Mouse (Mus musculus) T-helper 17 cell (primary cell): ENCODE results near the gene Xpo4.
"Not testable (repeated sequence)": the region's sequence is repeated elsewhere in the genome, so short reads cannot be mapped to it uniquely, and the experiment has no call there.

Experiments used
- in situ Hi-C, 2 experiments: fragments of 300-600 bp; cut with MboI, MseI; formaldehyde crosslinking; loops; 1 replicate in 1 of 2; 2 replicates in 1 of 2; pipeline ENCODE4 v1.15.1; 2025; ENCODE audit warnings: high pct_unique_total_duplicates in 2 of 2

Xpo4 gene

GRCm38 (mm10) chr14:57686647-57687046 is 21.4 kb upstream of the Xpo4 start:
- in situ Hi-C loops, result loop anchor here in 1 of 2 experiments (25.0 kb wide), 1 partner anchor 1426 kb away; no protein-coding TSS in a partner anchor

DNA sequence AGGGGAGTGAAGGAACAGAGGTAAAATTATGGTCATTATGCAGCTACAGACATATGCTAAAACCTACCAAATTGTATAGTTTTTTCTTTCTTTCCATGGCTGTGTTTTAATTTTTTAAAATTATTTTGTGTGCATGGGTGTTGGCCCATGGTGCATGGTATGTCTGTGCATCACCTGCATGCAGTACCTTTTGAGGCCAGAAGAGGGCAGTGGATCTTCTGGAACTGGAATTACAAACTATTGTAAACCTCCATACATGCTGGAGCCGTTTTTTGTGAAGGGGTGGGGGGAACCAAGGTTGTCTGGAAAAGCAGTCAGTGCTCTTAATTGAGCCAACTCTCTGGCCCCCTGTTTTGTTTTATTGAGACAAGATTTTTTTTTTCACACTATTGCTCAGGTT is 19.3 kb upstream of the Xpo4 start:
- in situ Hi-C loops, result loop anchor here in 1 of 2 experiments (25.0 kb wide), 1 partner anchor 1428 kb away; no protein-coding TSS in a partner anchor

DNA sequence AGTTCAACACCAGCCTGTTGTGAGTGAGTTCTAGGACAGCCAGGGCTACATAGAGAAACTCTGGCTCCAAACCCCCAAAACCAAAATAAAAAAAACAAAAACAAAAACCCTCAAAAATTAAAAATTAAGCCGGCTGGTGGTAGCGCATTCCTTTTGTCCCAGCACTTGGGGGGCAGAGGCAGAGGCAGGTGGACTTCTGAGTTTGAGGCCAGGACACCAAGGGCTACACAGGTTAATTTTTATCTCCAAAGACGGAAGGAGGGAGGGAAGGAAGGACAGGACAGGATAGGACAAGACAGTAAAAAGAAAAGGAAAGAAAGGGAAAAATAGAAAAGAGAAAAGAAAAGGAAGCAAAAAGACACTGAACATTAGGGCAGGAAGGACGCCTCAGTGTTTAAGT is 17.5 kb upstream of the Xpo4 start:
- in situ Hi-C loops, result loop anchor here in 1 of 2 experiments (25.0 kb wide), 1 partner anchor 1430 kb away; no protein-coding TSS in a partner anchor

DNA sequence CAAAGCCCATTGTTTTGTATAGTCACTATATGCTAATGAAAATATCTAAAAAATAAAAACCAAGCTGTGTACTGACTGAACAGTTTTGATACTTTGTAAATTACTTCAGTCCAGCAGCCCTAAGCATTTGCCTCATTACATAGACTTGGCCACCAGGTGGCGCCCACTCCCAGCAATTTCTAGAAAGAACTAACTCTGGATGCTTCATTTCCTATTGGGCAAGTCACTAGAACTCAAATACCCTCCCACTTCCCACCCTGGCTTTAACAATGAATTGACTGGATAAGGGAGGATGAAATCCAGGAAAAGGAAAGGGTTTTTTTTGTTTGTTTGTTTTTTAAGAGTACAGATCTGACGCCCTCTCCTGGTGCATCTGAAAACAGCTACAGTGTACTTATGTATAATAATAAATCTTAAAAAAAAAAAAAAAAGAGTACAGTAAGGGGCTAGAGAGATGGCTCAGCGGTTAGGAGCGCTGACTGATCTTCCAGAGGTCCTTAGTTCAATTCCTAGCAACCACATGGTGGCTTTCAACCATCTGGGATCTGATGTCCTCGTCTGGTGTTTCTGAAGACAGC is 14.8 kb upstream of the Xpo4 start:
- in situ Hi-C loops, result loop anchor here (5.0 to 25.0 kb wide), 3 partner anchors 232 to 1432 kb away; no protein-coding TSS in a partner anchor

- in situ Hi-C loops, result loop anchor here (5.0 to 25.0 kb wide), 3 partner anchors 233 to 1433 kb away; no protein-coding TSS in a partner anchor
These were observed 14.3 kb upstream of the Xpo4 start for GRCm38 (mm10) chr14:57679523-57679922.

- in situ Hi-C loops, result loop anchor here (5.0 to 25.0 kb wide), 3 partner anchors 237 to 1437 kb away; no protein-coding TSS in a partner anchor
These were observed 10.3 kb upstream of the Xpo4 start for GRCm38 (mm10) chr14:57675481-57675880.

GRCm38 (mm10) chr14:57665628-57665950 is 359 bp upstream of the Xpo4 start:
- in situ Hi-C loops, result no loop called here

- in situ Hi-C loops, result no loop called here
These were observed 864 bp downstream of the Xpo4 start for GRCm38 (mm10) chr14:57664311-57664821.

DNA sequence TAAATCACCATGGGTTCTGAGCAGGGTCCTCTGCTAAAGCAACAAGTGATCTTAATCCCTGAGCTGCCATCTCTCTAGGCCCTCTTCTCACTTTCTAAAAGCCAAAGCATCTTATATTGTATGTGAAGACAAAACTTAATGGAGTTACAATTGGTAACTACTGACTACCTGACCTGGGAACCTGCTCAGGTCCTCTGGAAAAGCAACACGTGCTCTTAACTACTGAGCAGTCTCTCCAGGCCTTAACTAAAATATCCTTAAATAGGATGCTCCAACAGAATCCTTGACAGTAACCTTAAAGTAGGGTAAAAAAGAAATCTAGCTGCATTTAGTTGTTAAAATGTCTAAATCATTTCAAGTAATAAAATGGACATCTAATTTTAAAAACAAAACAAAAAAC is 1.6 kb downstream of the Xpo4 start:
- in situ Hi-C loops, result no loop called here

GRCm38 (mm10) chr14:57658301-57658700 is 6.9 kb downstream of the Xpo4 start:
- in situ Hi-C loops, result no loop called here

- in situ Hi-C loops, result no loop called here
These were observed 7.7 kb downstream of the Xpo4 start for GRCm38 (mm10) chr14:57657500-57657899.

GRCm38 (mm10) chr14:57656519-57656918 is 8.7 kb downstream of the Xpo4 start:
- in situ Hi-C loops, result not testable (repeated sequence)

GRCm38 (mm10) chr14:57649501-57649900 is 15.7 kb downstream of the Xpo4 start:
- in situ Hi-C loops, result no loop called here

- in situ Hi-C loops, result no loop called here
These were observed 19.1 kb downstream of the Xpo4 start for GRCm38 (mm10) chr14:57646155-57646554.

DNA sequence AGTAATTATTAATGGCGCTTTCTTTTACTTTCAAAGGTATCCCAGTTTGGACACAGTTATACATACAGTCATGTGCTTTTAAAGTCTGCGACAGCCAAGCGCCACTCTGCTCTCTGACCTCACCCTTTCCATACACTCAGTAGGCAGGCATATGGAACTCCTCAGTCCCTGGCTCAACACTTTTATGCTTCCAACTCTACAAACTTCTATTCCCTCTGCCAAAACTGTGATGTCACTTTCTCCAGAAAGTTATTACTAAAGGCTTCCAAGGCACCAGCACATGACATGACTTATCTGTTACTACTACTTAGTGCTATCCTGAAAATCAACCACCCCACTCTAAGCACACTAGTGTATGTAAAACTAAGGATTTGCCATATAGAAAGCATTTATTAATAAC is 26.1 kb downstream of the Xpo4 start:
- in situ Hi-C loops, result no loop called here

GRCm38 (mm10) chr14:57634141-57634540 is 31.1 kb downstream of the Xpo4 start:
- in situ Hi-C loops, result no loop called here

DNA sequence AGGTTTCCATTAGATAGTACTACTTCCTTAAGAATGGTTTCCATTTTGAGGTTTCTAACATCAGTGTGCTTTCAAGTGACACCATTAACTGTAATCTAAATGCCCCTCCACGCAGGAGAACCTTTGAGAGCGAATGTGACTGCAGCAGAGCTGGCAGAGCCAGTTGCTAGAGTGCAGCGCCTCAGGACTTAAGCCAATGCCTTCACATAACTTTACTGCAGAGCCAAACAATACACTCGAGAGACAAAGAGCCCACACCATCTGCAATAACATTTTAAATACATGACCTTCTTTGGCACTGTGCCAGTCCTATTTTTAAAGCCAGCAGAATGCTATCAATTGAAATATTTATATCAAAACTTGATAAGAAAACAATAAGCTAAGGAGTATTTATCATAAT is 35.6 kb downstream of the Xpo4 start:
- in situ Hi-C loops, result no loop called here

GRCm38 (mm10) chr14:57622934-57623333 is 42.3 kb downstream of the Xpo4 start:
- in situ Hi-C loops, result no loop called here

- in situ Hi-C loops, result no loop called here
These were observed 43.5 kb downstream of the Xpo4 start for GRCm38 (mm10) chr14:57621699-57622098.

- in situ Hi-C loops, result no loop called here
These were observed 44.5 kb downstream of the Xpo4 start for GRCm38 (mm10) chr14:57620598-57621236.

- in situ Hi-C loops, result no loop called here
These were observed 45.7 kb downstream of the Xpo4 start for GRCm38 (mm10) chr14:57619487-57619886.

DNA sequence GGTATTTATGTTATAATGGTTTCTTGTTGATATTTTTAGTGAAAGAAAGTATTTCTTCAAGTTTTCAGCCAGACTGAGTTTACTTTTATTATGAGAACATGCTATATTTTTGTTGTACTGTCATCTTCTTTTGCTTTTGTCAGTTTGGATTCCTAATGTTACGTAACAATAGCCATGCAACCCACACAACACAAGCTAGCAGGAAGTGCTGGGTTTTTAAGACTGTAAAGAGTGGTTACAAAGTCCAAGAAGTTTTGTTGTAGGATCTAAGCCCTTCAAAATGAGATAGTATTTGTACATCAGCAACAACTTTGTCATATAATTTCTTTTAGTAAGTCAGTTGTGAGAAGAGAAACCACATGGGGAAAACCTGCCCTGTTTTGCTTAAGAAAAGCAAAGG is 47.6 kb downstream of the Xpo4 start:
- in situ Hi-C loops, result no loop called here

DNA sequence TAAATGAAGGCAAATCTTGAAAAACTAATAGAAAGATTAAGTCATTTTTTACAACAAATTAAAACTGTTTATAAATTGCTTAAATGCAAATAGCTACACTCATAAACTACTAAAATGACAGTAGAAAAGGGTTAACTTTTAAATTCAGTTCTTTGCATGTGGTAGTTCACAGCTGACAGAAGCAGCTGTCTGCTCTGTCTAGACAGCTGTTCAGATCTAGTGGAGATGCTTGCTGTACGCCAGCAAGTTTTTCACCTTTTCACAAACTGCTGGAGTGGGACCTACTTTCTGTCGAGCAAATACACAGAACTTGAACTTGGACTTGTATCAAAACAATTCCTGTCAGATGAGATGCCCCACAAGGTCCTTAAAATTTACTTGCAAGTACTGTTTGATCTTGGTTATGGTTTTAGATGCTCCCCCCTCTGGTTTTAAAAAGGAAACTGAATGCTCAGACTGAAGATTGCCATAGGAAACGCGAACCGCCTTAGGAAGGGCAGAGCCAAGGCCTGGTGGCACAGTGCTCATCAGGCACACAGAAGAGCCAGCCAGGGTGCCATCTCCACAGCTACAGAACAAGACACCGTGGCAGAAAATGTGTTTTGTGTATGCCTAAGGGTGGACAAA is 48.8 kb downstream of the Xpo4 start:
- in situ Hi-C loops, result no loop called here
